Mouse (Mus musculus) embryo, embryonic 11 days (tissue): Measurements from ENCODE around the gene Il20ra.
A peak's percentile ranks its signal among the peaks of the same experiment; 100 is the strongest.
"Not testable (repeated sequence)": the region's sequence is repeated elsewhere in the genome, so short reads cannot be mapped to it uniquely, and the experiment has no call there.

Experiments
- DNase-seq: peaks from one replicate; pipeline ENCODE4 v3.0.0-alpha.2; 2015

The Il20ra gene

DNA sequence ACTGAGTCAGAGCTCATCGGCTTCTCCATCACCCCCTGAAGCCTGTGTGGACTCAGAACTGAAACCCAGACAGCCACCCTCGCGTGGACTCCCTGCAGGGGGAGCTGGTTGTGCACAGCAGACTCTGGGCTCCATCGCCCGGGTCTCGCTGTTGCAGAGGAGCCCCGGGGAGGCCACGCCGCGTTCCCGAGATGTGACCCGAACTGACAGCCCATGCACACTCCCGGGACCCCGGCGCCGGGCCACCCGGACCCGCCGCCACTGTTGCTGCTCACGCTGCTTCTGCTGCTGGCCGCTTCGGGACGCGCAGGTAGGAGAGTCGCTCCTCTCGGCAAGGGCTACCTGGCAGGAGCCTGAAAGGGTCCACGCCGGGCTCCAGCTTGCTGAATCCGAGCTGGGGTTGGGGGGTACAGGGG, at the start of gene Il20ra:
TSS of gene Il20ra (plus strand) at position 150 of the 416 bp plus-strand sequence.
- peak; percentile 73 for DNase-seq

DNA sequence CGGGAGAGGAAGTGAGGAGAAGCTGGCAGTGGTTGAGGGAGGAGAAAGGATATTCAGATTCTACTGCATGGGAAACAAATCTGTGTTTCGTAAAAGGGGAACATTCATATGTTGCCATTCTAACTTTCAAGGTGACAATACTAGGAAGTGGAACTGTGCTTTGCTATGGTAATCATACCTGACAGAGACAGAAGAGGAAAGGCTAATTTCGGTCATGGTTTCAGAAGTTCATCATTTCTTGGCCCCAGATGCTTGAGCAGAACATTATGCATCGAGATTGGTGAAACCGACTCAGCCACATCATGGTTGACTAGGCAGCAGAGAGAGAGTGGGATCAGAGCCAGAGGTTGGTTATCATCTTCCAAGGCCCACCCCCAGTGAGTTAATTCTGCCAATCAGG, 43.4 kb upstream of the Il20ra start:
- no peak for DNase-seq

DNA sequence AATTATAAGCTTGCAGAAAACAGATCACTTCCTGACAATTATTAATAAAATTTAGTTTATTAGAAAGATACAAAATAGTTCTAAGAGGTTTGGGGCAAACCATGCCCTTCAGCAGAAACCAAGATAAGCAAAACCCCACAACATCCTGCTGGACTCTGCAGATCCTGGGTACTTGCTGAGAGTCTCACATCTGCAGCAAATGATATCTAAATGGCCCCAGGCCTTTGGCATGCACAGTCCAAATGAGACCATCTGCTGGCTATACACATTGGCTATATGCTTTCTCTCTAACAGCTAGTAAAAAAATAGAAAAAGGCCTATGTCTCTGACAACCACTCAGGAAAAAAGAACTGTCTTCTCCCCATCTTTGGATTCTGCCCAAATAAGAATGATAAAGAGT, 40.4 kb upstream of the Il20ra start:
- no peak for DNase-seq

DNA sequence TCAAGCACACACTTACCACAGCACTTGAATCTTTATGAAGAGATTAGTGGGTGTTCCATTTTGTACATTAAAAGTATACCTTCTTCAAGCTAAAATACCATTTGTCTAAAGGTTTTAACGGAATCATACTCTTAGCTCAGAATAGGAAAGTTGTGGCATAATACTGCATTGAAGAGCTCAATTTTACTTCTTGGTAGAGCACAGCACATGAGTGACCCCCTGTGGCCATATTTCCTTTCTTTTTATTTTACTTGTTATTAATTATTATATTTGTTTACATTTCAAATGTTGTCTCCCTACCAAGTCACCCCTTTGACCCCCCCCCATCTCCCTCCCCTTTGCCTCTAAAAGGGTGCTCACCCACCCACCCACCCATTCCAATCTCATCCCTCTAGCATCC, 39.2 kb upstream of the Il20ra start:
- no peak for DNase-seq

DNA sequence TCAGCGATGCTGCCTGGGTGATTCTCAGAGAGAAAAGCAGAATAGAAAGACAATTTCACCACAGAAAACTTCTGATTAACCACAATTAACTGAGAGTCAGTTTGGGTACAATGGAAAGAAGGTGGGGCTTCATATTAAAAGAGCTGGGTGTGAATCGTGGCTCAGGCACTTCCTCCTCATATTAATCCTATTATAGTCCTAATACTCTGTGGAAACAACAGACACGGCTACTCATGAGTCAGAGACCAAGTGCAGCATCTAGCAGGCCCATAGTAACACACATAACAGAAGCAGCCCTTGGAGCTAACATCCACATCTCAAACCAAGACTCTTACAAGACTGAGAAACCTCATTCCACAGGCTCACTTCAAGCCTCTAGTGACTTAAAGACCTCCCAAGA, 24.7 kb upstream of the Il20ra start:
- DNase-seq, result no peak

DNA sequence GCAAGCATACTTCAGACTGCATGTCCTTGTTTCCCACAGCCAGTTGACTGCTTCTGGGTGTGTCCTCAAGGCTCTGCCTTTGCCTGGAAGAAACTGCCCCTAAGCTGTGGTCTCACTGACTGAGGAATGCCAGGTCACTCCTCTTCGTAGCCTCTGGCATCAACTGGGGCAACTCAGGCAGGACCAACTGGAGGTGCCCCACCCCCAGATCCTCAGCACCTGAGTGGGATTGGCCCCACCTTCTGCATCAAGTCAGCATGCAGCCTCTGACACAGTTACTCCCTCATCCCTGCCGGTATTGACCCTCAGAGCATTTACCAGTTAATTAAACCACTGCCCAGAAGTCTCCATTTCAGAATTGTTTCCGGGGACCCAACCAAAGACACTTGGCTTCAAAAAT, 21.1 kb upstream of the Il20ra start:
- no peak for DNase-seq

DNA sequence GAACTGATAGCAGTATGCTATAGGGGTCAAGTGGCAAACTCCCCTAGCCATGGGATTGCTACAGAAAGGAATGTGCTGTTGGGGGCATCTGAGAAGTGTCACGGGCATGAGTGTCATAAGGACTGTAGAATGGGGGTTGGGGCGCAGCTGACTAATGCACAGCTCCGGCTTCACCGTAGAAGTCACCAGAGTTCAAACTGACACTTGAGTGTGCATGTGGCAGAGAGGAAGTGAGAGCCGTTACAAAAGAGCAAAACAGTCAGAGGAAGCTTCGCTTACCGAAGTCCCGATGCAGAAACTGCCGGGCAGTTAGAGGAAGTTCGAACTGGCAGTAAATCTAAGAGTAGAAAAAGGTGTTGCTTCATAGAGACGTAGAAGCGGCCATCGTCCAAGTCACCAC, 20.6 kb upstream of the Il20ra start:
- no peak for DNase-seq

DNA sequence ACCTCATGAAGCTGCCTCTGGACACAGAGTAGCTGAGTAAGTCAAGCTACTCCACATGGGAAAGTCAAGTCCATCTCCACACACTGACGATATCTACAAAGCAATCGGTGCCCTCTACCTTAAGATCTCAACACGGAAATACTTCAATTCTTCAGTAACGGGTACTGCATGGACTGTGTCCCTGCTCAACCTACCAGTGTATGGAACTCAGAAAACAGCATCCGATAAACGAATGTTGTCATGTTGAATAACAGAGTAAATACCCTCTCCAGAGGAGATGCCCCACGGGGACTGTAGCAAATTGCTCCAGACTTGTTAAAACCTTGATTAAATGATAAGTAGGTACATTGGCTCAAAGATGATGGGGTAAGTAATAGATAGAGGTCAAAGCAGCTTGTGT, 20.0 kb upstream of the Il20ra start:
- DNase-seq, result no peak

DNA sequence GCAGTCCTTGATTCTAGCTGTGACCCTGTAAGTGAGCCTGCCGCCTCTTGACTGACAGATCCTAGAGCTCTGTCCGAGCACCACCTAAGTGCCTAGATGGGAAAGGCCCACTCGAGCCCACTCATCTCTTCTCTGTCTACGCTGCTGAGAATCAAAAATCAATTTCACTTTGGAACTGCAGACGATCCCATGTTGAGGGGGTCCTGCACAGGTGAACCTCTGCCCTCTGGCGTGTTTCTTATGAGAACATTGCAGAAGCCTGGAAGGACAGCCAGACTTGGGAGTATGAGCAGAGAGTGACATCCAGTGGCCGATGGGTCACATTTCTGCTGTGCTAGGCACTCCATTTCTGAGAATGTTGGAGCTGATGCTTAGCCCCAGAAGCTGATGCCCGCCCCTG, 19.4 kb upstream of the Il20ra start:
- peak; percentile 62 for DNase-seq

DNA sequence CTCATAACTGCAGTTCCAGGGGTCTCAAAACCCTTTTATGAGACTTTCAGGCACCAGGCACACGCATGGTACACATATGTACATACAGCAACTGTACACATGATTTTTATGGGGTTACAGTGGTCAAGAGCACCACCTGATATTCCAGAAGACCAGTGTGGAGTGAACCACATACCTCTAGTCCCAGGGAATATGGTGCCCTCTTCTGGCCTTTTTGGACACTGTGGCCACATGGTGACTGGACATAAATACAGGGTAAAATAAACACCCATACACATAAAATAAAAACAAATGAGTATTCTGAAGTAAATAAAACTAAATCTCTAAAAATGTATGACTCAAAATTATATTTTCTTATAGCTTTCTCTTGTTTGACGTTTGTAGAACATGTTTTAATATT, 18.7 kb upstream of the Il20ra start:
- peak; percentile 43 for DNase-seq

DNA sequence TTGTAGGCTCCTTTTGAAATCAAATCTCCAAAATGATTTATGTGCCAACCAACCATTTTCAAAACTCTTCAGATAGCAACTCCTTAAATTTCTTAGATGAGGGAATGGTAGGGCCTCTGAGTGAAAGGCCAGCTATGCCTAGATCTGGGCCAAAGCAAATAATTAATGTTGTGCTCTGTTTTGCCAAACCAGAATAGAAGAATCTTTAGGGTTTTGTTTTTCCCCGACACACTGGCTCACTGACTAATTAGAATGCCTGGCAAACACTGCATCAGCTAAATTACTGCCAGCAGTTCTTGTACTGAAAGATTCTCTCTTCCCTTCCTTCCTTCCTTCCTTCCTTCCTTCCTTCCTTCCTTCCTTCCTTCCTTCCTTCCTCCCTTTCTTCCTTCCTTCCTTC, 13.0 kb upstream of the Il20ra start:
- DNase-seq, result no peak

DNA sequence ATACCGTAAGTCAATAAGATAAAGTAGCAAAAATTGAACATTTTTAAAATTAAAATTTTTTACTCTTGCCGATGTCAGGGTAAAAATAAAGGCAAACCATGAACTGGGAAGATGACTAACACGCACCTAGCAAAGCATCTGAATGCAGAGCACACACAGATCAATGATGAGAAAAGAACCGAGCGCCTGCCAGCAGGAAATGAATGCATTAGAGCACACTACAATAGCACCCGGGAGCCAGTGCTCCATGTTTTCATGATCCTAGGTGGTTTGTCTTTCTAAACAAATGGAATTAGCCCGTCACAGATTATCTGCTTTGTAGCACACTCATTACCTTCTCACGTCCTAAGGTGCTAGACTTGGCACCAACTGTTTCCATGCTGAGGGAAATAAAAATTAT, 7.9 kb upstream of the Il20ra start:
- DNase-seq, result no peak

DNA sequence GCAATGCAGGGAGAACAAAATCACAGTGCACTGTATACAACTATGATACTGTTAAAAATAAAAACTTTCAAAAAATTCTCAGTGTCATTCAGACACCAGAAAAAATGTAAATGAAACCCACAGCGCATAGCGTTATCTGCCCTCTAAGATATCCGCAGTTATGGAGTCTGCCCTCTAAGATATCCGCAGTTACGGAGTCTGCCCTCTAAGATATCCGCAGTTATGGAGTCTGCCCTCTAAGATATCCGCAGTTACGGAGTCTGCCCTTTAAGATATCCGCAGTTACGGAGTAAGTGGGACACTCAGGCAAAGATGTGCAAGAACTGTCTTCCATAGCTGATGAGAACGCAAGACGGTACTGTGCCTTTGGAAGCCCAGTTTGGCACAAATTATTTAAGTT, 4.6 kb upstream of the Il20ra start:
- DNase-seq, result no peak

DNA sequence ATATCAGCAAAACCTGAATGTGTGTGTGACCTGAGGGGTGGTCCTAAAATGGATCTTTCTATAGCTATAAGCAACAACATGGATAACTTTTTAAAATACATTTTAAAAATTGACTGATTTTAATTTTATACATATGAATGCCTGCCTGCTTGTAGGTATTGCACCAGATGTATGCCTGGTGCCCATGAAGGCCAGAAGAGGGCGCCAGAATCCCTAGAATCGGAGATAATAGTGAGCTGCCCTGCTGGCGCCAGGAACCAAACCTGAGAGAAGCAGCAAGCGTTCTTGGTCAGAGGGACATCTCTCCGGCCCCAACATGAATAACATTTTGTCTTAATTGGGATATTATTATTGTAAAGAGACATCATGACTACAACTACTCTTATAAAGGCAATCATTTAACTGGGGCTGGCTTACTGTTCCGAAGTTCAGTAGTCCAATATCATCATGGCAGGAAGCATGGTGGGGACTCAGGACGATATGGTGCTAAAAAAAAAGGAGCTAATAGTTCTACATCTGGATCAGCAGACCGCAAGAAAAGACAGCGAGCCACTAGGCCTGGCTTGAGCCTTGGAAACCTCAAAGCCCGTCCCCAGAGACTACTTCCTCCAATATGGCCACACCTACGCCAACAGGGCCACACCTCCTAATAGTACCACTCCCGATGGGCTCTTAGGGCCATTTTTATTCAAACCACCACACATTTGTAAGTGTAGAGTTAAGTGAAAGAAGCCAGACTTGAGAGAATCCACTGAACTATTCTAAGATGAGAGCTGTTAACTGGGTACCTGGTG, 3.9 kb upstream of the Il20ra start:
- DNase-seq, result peak; percentile 78

DNA sequence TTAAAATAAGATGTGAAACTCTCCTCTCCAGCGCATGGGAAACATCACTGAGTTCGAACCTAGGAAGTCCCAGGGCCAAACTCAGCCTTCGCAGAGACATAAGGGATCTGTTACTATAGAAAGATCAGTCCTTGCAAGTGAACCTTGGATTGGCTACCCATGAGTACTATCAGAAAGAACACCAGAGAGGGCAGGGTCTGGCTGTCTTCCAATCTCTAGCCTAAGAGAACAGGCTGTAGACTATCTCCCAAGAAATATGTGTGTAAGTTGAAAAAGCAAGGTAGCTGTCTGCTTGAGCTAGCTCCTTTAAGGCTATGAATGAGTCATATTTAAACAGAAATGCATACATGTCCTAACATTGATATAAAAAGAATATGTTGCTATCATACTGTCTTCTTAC, 1.4 kb upstream of the Il20ra start:
- no peak for DNase-seq

DNA sequence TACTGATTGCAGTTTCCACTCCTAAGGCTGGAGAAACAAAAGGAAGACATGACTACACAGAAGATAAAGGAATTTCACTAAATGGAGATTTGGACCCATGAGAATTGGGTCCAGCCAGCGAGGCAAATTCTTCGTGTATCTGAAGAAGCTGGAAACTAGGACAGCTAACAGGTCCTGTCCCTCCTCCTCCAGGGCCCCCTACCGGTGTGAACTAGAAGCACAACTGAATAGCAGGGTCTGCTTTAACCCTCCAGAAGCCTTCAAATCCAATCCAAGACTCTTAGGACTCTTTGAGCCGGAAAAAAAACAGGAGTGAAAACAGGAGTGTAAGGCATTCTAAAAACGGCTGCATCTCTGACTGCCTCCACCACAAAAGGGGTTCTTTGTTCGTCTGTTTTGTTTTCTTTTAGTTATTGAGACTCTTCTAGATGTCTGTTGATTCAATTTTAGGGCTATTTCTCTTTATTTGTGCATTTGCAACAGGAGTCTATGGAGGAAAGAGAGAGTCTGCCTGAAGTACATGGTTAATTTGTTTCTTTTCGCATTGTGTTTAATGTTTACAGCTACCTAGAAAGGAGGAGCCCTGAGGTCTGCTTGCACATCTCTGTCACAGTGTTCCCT, 709 bp upstream of the Il20ra start:
- DNase-seq, result peak; percentile 38

DNA sequence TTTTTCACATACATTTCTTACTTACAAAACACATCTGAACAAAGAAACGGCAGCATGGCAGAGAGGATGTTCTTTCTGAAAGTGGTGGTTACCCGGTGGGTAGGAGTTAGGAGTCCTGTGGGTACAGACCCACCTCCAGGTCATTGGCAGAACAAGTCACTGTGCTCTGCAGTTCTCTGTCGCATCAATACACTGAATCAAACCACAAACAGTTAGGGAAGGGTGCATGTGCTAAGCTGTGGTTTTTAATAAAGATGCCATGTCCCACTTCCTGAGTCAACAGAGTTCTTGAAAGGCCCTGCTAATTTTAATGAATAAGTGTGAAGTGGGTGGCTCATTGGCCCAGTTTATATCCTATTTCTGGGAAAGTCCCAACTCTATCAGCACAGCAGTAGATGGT, 6.3 kb downstream of the Il20ra start:
- DNase-seq, result no peak

DNA sequence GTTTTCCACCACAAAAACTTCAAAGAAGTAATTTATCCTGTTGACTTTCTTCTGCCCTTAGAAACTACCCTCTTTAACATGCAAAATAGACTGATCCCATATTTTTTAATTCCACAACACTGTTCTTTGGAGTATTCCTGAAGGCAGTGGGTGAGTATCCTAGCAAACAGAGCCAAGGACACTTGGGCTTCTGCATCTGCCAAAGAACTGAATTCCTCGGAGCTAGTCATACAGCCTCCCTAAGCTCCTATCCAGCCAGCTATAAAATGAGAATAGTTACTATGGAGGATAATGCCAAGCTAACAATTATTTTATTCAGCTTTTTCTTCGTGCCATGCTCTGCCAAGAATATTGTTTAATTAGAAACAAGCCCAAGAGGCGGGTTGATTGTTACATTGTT, 9.9 kb downstream of the Il20ra start:
- DNase-seq, result no peak

DNA sequence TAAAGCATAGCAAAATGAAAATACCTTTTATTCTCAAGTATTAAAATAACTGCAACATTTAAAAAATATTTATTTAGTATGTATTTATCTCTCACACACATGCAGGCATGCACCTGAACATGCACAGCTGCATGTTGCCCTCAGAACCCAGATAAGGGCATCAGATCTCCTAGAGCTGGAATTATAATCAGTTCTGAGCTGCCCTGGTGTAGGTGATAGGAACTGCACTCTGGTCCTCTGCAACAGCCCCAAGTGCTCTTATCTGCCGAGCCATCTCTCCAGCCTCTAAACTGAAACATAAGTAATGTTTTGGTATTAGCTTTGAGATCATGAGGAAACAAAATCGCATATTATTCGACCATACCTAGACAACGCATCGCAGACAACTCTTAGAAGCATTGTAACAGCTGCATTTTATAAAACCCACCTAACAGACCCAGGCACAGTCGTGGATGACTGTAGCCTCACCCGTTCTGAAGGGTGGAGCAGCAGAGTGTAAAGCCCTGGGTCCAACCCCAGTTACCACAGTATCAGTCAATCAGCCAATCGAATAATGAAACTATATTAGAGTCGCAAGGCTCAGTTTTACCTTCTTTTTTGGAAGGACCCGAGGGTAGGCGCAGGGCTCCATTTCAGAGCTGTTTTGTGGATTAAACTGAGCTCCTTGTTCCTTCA, 11.9 kb downstream of the Il20ra start:
- no peak for DNase-seq

DNA sequence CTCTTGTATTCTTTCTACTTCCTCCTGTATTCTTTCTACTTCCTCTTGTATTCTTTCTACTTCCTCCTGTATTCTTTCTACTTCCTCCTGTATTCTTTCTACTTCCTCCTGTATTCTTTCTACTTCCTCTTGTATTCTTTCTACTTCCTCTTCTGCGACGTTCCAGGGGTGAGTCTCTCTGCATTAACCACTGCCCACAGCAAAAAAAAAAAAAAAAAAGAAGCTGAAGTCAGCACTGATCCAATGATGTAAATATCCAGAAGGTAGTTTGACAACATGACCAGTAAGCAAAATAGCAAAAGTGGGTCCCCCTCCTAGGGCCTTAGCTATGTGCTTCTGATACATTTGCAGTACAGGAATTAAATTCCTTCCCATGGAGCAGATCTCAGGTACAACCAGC, 26.1 kb downstream of the Il20ra start:
- DNase-seq, result not testable (repeated sequence)

DNA sequence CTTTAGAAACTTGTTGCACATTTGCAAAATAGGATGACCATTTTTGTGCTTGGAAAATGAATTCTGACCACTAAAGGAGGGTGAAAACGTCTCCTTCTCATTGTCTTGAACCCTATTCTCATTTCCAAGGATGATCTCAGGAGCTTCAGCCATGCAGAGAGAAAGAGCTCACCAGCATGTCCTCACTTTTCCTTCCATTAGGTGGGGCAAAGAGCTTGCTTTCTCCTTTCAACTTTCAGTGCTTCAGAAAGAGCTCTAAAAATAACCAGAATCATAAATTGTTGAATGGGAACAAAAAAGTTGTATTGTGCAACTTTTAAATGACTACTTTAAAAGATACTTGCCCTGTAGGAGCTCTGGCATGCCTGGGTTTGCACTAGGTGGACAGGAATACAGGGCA, 33.3 kb downstream of the Il20ra start:
- no peak for DNase-seq

DNA sequence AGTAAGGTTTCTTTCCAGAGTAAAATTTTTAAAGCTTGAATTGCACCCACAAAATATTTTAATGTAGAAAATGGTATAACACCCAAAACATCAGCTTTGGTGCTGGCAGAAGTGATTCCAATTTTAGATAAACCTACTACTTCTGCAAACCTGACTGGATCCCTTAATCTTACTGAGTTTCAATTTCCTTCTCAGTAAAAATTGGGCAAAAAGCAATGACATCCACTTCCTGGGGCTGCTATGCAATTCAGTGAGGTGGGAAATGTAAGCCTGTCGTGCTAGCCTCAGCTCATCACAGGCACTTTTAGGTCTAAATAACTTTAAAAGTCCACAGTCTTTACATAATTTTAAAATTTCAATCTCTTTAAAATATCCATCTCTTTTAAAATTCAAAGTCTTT, 33.8 kb downstream of the Il20ra start:
- DNase-seq, result no peak

DNA sequence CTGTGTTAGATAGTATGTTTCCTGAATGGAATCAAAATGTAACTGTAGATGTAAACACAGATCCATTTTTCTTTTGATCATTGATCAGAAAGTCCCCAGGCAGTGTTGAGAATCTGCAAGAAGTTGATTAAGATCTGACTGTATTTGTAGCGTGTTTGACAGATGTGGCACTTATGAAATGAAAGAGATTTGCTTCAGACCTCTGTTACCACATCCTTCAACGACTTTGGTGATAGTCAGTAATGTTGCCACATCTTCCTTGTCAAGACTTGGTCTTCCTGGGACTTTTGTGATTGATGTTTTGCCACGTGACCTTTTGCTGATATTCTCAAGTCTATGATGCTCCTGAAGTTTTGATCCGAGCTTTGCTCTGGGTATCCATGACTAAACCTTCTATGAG, 35.3 kb downstream of the Il20ra start:
- DNase-seq, result no peak

DNA sequence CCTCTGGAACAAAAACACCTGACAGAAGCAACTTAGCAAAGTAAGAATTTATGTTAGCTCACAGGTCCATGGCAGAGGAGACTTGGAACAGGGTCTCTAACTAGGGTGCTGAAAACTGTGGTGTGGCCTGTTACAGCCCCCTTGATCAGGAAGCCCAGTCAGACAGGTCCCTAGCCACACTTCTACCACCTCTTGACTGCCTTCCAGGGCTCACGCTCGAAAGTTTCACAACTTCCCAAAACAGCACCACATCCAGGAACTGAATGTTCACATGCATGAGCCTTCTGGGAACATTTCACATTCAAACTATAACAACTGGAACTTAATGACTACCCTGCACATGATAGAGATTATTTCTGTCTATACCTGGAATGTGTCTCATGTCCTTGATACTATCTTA, 53.1 kb downstream of the Il20ra start:
- DNase-seq, result no peak
